Mouse (Mus musculus): ENCODE measurements at regions not wholly inside any gene's neighbourhood (a gene's known extent, or its start where the extent isn't known, plus 50 kb on each side); places are given as distances from the start of the nearest gene placed in this dataset.

DNA sequence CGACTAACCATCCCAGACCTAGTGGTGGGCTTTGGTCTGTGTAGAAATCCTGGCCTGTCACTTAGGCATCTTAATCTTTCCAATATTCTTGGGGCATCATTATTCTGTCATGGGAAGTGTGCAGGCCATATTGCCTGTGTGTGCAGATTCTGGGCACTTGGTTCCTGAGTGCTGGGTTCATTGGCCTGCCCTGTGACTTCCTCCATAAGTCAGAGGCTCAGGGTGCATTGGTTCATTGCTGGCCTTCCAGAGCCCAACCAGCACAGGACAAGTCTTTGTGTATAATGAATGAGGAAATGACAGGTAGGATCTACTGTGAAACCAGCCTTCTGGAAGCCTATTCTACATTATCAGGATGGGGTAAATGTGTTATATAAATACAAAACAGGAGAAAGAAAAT, 270.6 kb upstream of the Id2 start:
- Histone ChIP-seq H3K27ac (ENCODE audit: low read depth, low read length) (no peak overlapping the region), H3K27me3 (ENCODE audit: control insufficient read depth, insufficient read depth, low read length) (no peaks in the 10 kb centered on the region), H3K4me1 (ENCODE audit: control insufficient read depth, insufficient read depth, low read length) (no peaks in the 10 kb centered on the region), H3K9me3 (ENCODE audit: control insufficient read depth, low read length) (no peaks in the 10 kb centered on the region), H3K9ac (ENCODE audit: low read depth, low read length) (no peak overlapping the region), H3K4me2 (replicated peaks; ENCODE audit: low read depth, low read length) (no peak overlapping the region), H3K4me3 (ENCODE audit: low read length) (no peak overlapping the region), H3K36me3 (ENCODE audit: control insufficient read depth, insufficient read depth, low read length) (no peaks in the 10 kb centered on the region)
- whole genome bisulfite sequencing = 93% methylated on average over 1 of the region's 1 CpGs
- ATAC-seq (ENCODE audit: low FRiP score, low TSS enrichment) = no peak

DNA sequence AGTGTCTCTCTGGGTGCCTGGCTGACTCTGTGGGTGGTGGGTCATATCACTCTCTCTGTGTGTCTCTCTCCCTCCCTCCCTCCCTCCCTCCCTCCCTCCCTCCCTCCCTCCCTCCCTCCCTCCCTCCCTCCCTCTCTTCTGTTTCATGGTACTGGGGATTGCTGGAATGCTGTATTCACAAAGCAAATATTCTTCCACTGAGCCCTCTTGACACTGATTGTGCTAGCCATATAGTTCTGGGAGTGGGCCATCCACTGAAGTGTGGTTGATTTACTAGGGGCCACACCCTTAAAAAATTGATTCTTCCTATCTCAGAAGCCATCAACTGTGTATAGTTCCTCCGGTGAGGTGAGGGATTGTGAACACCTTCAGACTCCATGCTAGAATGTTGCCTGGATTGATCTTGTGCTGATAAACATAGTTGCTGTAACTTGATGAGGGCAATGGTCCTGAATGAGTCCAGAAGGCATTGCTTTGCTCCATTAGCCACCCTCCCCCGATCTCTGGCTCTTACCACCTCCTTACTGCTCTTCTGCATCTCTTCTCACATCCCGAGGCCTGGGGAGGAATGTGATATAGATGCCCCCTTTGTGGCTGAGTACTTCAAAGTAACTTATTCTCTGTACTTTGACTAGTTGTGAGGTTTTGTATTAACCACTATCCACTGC, 268.8 kb upstream of the Id2 start:
- peak; percentile 80 for ATAC-seq (ENCODE audit: low FRiP score, low TSS enrichment)
- H3K4me2 ChIP-seq (replicated peaks; ENCODE audit: low read depth, low read length) = no peak overlapping the region
- H3K27me3 ChIP-seq (ENCODE audit: control insufficient read depth, insufficient read depth, low read length) = no peaks in the 10 kb centered on the region
- no peak overlapping the region for H3K9ac ChIP-seq (ENCODE audit: low read depth, low read length)
- no peak overlapping the region for H3K4me3 ChIP-seq (ENCODE audit: low read length)
- no peaks in the 10 kb centered on the region for H3K4me1 ChIP-seq (ENCODE audit: control insufficient read depth, insufficient read depth, low read length)
- no peak overlapping the region for H3K27ac ChIP-seq (ENCODE audit: low read depth, low read length)
- 29% methylated on average over 3 of the region's 3 CpGs for WGBS
- H3K9me3 ChIP-seq (ENCODE audit: control insufficient read depth, low read length) = no peaks in the 10 kb centered on the region
- no peaks in the 10 kb centered on the region for H3K36me3 ChIP-seq (ENCODE audit: control insufficient read depth, insufficient read depth, low read length)

DNA sequence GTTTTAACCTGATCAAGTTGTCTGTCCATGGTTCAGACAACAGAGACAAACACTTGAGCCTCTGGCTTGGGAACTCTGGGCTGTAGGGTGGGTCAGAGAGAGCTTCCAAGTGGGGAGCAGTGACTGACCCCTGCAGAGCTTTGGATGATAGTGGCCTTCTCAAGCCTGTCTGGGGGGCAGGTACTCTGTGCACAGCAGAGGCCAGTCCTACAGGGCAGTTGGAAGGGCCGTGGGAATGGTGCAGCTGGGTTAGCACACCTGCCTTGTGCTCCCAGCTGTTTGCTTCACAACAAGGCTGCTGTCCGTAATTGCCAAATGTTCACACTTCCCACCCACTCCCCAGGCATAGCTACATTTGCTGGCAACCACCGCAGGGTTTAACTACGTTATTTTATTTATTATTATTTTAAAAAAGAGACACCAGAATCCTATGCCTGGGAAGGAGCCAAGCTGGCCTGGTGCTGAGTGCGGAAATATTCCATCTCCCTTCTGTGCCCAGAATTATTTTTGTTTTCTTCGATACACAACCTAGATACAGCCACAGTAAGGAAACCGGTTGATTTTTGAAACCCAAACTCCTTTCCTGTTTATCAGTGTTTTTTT, 268.1 kb upstream of the Id2 start:
- H3K9me3 ChIP-seq (ENCODE audit: control insufficient read depth, low read length) = no peaks in the 10 kb centered on the region
- WGBS = 48% methylated on average over 7 of the region's 7 CpGs
- no peak for ATAC-seq (ENCODE audit: low FRiP score, low TSS enrichment)
- no peak overlapping the region for H3K9ac ChIP-seq (ENCODE audit: low read depth, low read length)
- H3K4me2 ChIP-seq (replicated peaks; ENCODE audit: low read depth, low read length) = no peak overlapping the region
- no peak overlapping the region for H3K4me3 ChIP-seq (ENCODE audit: low read length)
- H3K27me3 ChIP-seq (ENCODE audit: control insufficient read depth, insufficient read depth, low read length) = no peaks in the 10 kb centered on the region
- no peaks in the 10 kb centered on the region for H3K36me3 ChIP-seq (ENCODE audit: control insufficient read depth, insufficient read depth, low read length)
- H3K27ac ChIP-seq (ENCODE audit: low read depth, low read length) = no peak overlapping the region
- no peaks in the 10 kb centered on the region for H3K4me1 ChIP-seq (ENCODE audit: control insufficient read depth, insufficient read depth, low read length)

GRCm38 (mm10) chr12:25363839-25364238, 266.9 kb upstream of the Id2 start:
- 87% methylated on average over 9 of the region's 9 CpGs for WGBS
- Histone ChIP-seq H3K4me1 (ENCODE audit: control insufficient read depth, insufficient read depth, low read length) (no peaks in the 10 kb centered on the region), H3K4me3 (ENCODE audit: low read length) (no peak overlapping the region), H3K4me2 (replicated peaks; ENCODE audit: low read depth, low read length) (no peak overlapping the region), H3K27me3 (ENCODE audit: control insufficient read depth, insufficient read depth, low read length) (no peaks in the 10 kb centered on the region), H3K27ac (ENCODE audit: low read depth, low read length) (no peak overlapping the region), H3K36me3 (ENCODE audit: control insufficient read depth, insufficient read depth, low read length) (no peaks in the 10 kb centered on the region), H3K9ac (ENCODE audit: low read depth, low read length) (no peak overlapping the region), H3K9me3 (ENCODE audit: control insufficient read depth, low read length) (no peaks in the 10 kb centered on the region)
- ATAC-seq (ENCODE audit: low FRiP score, low TSS enrichment) = no peak

GRCm38 (mm10) chr12:25363341-25363740, 266.4 kb upstream of the Id2 start:
- Histone ChIP-seq H3K9me3 (ENCODE audit: control insufficient read depth, low read length) (no peaks in the 10 kb centered on the region), H3K4me1 (ENCODE audit: control insufficient read depth, insufficient read depth, low read length) (no peaks in the 10 kb centered on the region), H3K4me3 (ENCODE audit: low read length) (no peak overlapping the region), H3K4me2 (replicated peaks; ENCODE audit: low read depth, low read length) (no peak overlapping the region), H3K9ac (ENCODE audit: low read depth, low read length) (no peak overlapping the region), H3K36me3 (ENCODE audit: control insufficient read depth, insufficient read depth, low read length) (no peaks in the 10 kb centered on the region), H3K27ac (ENCODE audit: low read depth, low read length) (no peak overlapping the region), H3K27me3 (ENCODE audit: control insufficient read depth, insufficient read depth, low read length) (no peaks in the 10 kb centered on the region)
- WGBS = 84% methylated on average over 3 of the region's 3 CpGs
- no peak for ATAC-seq (ENCODE audit: low FRiP score, low TSS enrichment)

DNA sequence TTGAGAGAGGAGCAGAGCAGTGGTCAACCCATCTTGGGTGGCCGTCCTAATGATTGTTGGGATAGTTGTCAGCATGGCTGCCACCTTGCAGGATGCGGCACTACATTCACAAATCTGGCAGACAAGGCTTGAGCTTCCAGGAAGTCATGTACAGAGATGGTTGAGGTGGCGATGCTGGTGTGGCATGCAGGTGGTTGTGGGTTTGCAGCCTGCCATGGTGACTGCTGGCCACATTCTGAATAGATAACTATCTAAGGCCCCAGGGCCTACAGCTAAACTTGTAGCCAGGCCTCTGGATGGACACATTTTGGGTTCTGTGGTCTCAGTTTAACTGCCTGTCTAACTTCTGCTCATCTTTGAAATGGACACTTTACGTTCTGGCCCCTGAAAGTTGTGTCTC, 265.8 kb upstream of the Id2 start:
- H3K9ac ChIP-seq (ENCODE audit: low read depth, low read length) = no peak overlapping the region
- ATAC-seq (ENCODE audit: low FRiP score, low TSS enrichment) = no peak
- no peaks in the 10 kb centered on the region for H3K27me3 ChIP-seq (ENCODE audit: control insufficient read depth, insufficient read depth, low read length)
- no peaks in the 10 kb centered on the region for H3K9me3 ChIP-seq (ENCODE audit: control insufficient read depth, low read length)
- no peak overlapping the region for H3K4me2 ChIP-seq (replicated peaks; ENCODE audit: low read depth, low read length)
- H3K27ac ChIP-seq (ENCODE audit: low read depth, low read length) = no peak overlapping the region
- no peaks in the 10 kb centered on the region for H3K36me3 ChIP-seq (ENCODE audit: control insufficient read depth, insufficient read depth, low read length)
- no peaks in the 10 kb centered on the region for H3K4me1 ChIP-seq (ENCODE audit: control insufficient read depth, insufficient read depth, low read length)
- 93% methylated on average over 4 of the region's 4 CpGs for WGBS
- no peak overlapping the region for H3K4me3 ChIP-seq (ENCODE audit: low read length)

- 94% methylated on average over 2 of the region's 2 CpGs for WGBS
- H3K27me3 ChIP-seq (ENCODE audit: control insufficient read depth, insufficient read depth, low read length) = no peaks in the 10 kb centered on the region
- H3K27ac ChIP-seq (ENCODE audit: low read depth, low read length) = no peak overlapping the region
- no peaks in the 10 kb centered on the region for H3K4me1 ChIP-seq (ENCODE audit: control insufficient read depth, insufficient read depth, low read length)
- H3K4me3 ChIP-seq (ENCODE audit: low read length) = no peak overlapping the region
- no peaks in the 10 kb centered on the region for H3K36me3 ChIP-seq (ENCODE audit: control insufficient read depth, insufficient read depth, low read length)
- no peak overlapping the region for H3K9ac ChIP-seq (ENCODE audit: low read depth, low read length)
- no peak for ATAC-seq (ENCODE audit: low FRiP score, low TSS enrichment)
- no peaks in the 10 kb centered on the region for H3K9me3 ChIP-seq (ENCODE audit: control insufficient read depth, low read length)
- no peak overlapping the region for H3K4me2 ChIP-seq (replicated peaks; ENCODE audit: low read depth, low read length)
Observed at GRCm38 (mm10) chr12:25360726-25361125, 263.8 kb upstream of the Id2 start.

DNA sequence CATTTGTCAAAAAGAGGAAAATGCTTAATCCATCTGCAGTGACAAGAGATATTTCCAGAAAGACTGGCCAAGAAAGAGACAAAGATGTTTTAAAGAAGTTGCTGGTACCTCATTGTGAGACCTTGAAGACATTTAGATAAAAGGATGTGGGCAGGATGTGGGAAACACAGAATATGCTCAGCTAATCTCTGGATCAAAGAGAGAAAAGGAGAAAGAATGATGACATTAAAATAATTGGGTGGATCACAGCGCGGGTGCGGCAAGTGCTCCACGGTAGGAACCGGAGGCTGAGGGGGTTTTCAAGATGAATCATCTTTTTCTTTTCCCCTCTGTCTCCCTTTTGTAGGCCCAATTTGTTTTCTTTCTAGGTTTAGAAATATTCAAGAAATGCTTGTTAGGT, 263.0 kb upstream of the Id2 start:
- Histone ChIP-seq H3K4me3 (ENCODE audit: low read length) (no peak overlapping the region), H3K4me2 (replicated peaks; ENCODE audit: low read depth, low read length) (no peak overlapping the region), H3K9ac (ENCODE audit: low read depth, low read length) (no peak overlapping the region), H3K27me3 (ENCODE audit: control insufficient read depth, insufficient read depth, low read length) (no peaks in the 10 kb centered on the region), H3K4me1 (ENCODE audit: control insufficient read depth, insufficient read depth, low read length) (no peaks in the 10 kb centered on the region), H3K36me3 (ENCODE audit: control insufficient read depth, insufficient read depth, low read length) (no peaks in the 10 kb centered on the region), H3K27ac (ENCODE audit: low read depth, low read length) (no peak overlapping the region), H3K9me3 (ENCODE audit: control insufficient read depth, low read length) (no peaks in the 10 kb centered on the region)
- 94% methylated on average over 5 of the region's 5 CpGs for WGBS
- no peak for ATAC-seq (ENCODE audit: low FRiP score, low TSS enrichment)

- Histone ChIP-seq H3K4me1 (ENCODE audit: control insufficient read depth, insufficient read depth, low read length) (no peaks in the 10 kb centered on the region), H3K9ac (ENCODE audit: low read depth, low read length) (no peak overlapping the region), H3K4me2 (replicated peaks; ENCODE audit: low read depth, low read length) (no peak overlapping the region), H3K4me3 (ENCODE audit: low read length) (no peak overlapping the region), H3K27me3 (ENCODE audit: control insufficient read depth, insufficient read depth, low read length) (no peaks in the 10 kb centered on the region), H3K36me3 (ENCODE audit: control insufficient read depth, insufficient read depth, low read length) (no peaks in the 10 kb centered on the region), H3K9me3 (ENCODE audit: control insufficient read depth, low read length) (no peaks in the 10 kb centered on the region), H3K27ac (ENCODE audit: low read depth, low read length) (no peak overlapping the region)
- no peak for ATAC-seq (ENCODE audit: low FRiP score, low TSS enrichment)
- 56% methylated on average over 8 of the region's 8 CpGs for WGBS
Observed at GRCm38 (mm10) chr12:25358846-25359525, 262.0 kb upstream of the Id2 start.
